ENCODE assay signal across 18 mouse cellular contexts in genomic region chr2:38412599-38413177, GRCm38 (mm10).
DNase-seq lines count a peak whose midpoint lies in the region; ATAC-seq lines count a peak whose summit lies in the region.
"Had no signal": no experiment of that assay in that cellular context is flagged by ENCODE, and none has a peak within 500 bp of the region (broad histone marks: within the 10 kb centered on the region; RNA-seq: fewer than 3 reads in every experiment).

No protein-coding gene starts in this region.

- H3K4me3 ChIP-seq in forebrain, embryonic 11.5 days (ENCODE audit: low read depth, low read length): no peak overlapping the region
- no peak overlapping the region for H3K4me3 ChIP-seq in forebrain, embryonic 16.5 days (replicated peaks; ENCODE audit: low read length)
- H3K4me3 ChIP-seq in midbrain, embryonic 11.5 days (ENCODE audit: low read depth, low read length): no peak overlapping the region
- H3K4me3 ChIP-seq in midbrain, embryonic 16.5 days (ENCODE audit: low read depth, low read length): no peak overlapping the region
- no peak overlapping the region for H3K4me3 ChIP-seq in forebrain, embryonic 15.5 days
- H3K4me3 ChIP-seq: gastrocnemius, adult 2 months; liver, embryonic 12.5 days had no signal

- H3K9me3 ChIP-seq in forebrain, embryonic 11.5 days (ENCODE audit: control insufficient read depth, low read length): no peaks in the 10 kb centered on the region
- no peaks in the 10 kb centered on the region for H3K9me3 ChIP-seq in forebrain, embryonic 16.5 days (ENCODE audit: control insufficient read depth, low read length)
- no peaks in the 10 kb centered on the region for H3K9me3 ChIP-seq in midbrain, embryonic 11.5 days (ENCODE audit: control insufficient read depth, low read length)
- no peaks in the 10 kb centered on the region for H3K9me3 ChIP-seq in midbrain, embryonic 16.5 days (replicated peaks; ENCODE audit: control insufficient read depth, low read length, poor library complexity, severe bottlenecking)
- no peaks in the 10 kb centered on the region for H3K9me3 ChIP-seq in forebrain, embryonic 15.5 days
- H3K9me3 ChIP-seq: liver, embryonic 12.5 days had no signal

- H3K9ac ChIP-seq in forebrain, embryonic 11.5 days (ENCODE audit: low read length): no peak overlapping the region
- no peak overlapping the region for H3K9ac ChIP-seq in forebrain, embryonic 16.5 days (replicated peaks; ENCODE audit: low read depth, low read length)
- no peak overlapping the region for H3K9ac ChIP-seq in midbrain, embryonic 11.5 days (ENCODE audit: low read length)
- no peak overlapping the region for H3K9ac ChIP-seq in midbrain, embryonic 16.5 days (ENCODE audit: low read depth, low read length)
- H3K9ac ChIP-seq in forebrain, embryonic 15.5 days (replicated peaks): no peak overlapping the region
- H3K9ac ChIP-seq: liver, embryonic 12.5 days had no signal

- H3K4me2 ChIP-seq in forebrain, embryonic 11.5 days (ENCODE audit: low read depth, low read length, severe bottlenecking): no peak overlapping the region
- no peak overlapping the region for H3K4me2 ChIP-seq in forebrain, embryonic 16.5 days (ENCODE audit: low read length)
- no peak overlapping the region for H3K4me2 ChIP-seq in midbrain, embryonic 11.5 days
- no peak overlapping the region for H3K4me2 ChIP-seq in midbrain, embryonic 16.5 days (ENCODE audit: low read length)
- H3K4me2 ChIP-seq in forebrain, embryonic 15.5 days (replicated peaks): no peak overlapping the region
- H3K4me2 ChIP-seq: liver, embryonic 12.5 days had no signal

- no peaks in the 10 kb centered on the region for H3K27me3 ChIP-seq in forebrain, embryonic 11.5 days (ENCODE audit: control insufficient read depth, insufficient read depth, low read length)
- H3K27me3 ChIP-seq in forebrain, embryonic 16.5 days (replicated peaks; ENCODE audit: control insufficient read depth, insufficient read depth, low read length): no peaks in the 10 kb centered on the region
- H3K27me3 ChIP-seq in midbrain, embryonic 11.5 days (ENCODE audit: control insufficient read depth, insufficient read depth, low read length): no peaks in the 10 kb centered on the region
- H3K27me3 ChIP-seq in midbrain, embryonic 16.5 days (ENCODE audit: control insufficient read depth, insufficient read depth, low read depth, low read length): no peaks in the 10 kb centered on the region
- H3K27me3 ChIP-seq in forebrain, embryonic 15.5 days: no peaks in the 10 kb centered on the region

- DNase-seq in forebrain, embryonic 11.5 days (ENCODE audit: low spot score): peak; percentile 64
- DNase-seq in midbrain, embryonic 11.5 days (ENCODE audit: low spot score, missing footprints): peak; percentile 83
- DNase-seq in retina, postnatal 1 day: peak; percentile 64
- DNase-seq in layer of hippocampus, postnatal 14 days (ENCODE audit: low spot score in 2 of 2): no peak
- no peak for DNase-seq in gastrocnemius, postnatal 36 days
- DNase-seq: adrenal gland, adult 2 months; cerebellum, adult 9-10 months; gastrocnemius, adult 2 months; heart, adult 11 months; heart, postnatal 36 days; kidney, adult 8-10 months; kidney, postnatal 14 days; lung, adult 2 months; lung, postnatal 4 days had no signal

- peaks cover 3% of the 10 kb centered on the region; the same call in 1 of the 2 replicates for H3K4me1 ChIP-seq in forebrain, embryonic 11.5 days (replicated peaks; ENCODE audit: control insufficient read depth, insufficient read depth, low read length)
- H3K4me1 ChIP-seq in forebrain, embryonic 16.5 days (replicated peaks; ENCODE audit: control insufficient read depth, insufficient read depth, low read length): no peaks in the 10 kb centered on the region
- no peaks in the 10 kb centered on the region for H3K4me1 ChIP-seq in midbrain, embryonic 11.5 days (ENCODE audit: control insufficient read depth, insufficient read depth, low read length)
- H3K4me1 ChIP-seq in midbrain, embryonic 16.5 days (ENCODE audit: control insufficient read depth, insufficient read depth, low read length): 0 out of 2 replicates have a peak, but pooled peaks cover 2% of the 10 kb centered on the region
- H3K4me1 ChIP-seq in forebrain, embryonic 15.5 days: peaks cover 5% of the 10 kb centered on the region; the same call in 1 of the 2 replicates
- H3K4me1 ChIP-seq: liver, embryonic 12.5 days had no signal

- ATAC-seq in forebrain, embryonic 11.5 days (replicated peaks; ENCODE audit: low FRiP score): peak; percentile 64; the same call in 1 of the 2 replicates
- ATAC-seq in forebrain, embryonic 16.5 days: no peak; the same call in 1 of the 2 replicates
- ATAC-seq in midbrain, embryonic 11.5 days (ENCODE audit: low FRiP score): peak; percentile 75; the same call in 1 of the 2 replicates
- no peak for ATAC-seq in midbrain, embryonic 16.5 days
- ATAC-seq in forebrain, embryonic 15.5 days (replicated peaks): 0 out of 2 replicates have a peak, but pooled peaks have one; percentile 23
- ATAC-seq: liver, embryonic 12.5 days had no signal

- H3K36me3 ChIP-seq in forebrain, embryonic 11.5 days (ENCODE audit: control insufficient read depth, insufficient read depth, low read length): no peaks in the 10 kb centered on the region
- H3K36me3 ChIP-seq in forebrain, embryonic 16.5 days (ENCODE audit: control insufficient read depth, insufficient read depth): no peaks in the 10 kb centered on the region
- H3K36me3 ChIP-seq in midbrain, embryonic 11.5 days (ENCODE audit: control insufficient read depth, insufficient read depth, low read length): no peaks in the 10 kb centered on the region
- H3K36me3 ChIP-seq in midbrain, embryonic 16.5 days (ENCODE audit: control insufficient read depth, insufficient read depth, low read length): no peaks in the 10 kb centered on the region
- no peaks in the 10 kb centered on the region for H3K36me3 ChIP-seq in forebrain, embryonic 15.5 days
- H3K36me3 ChIP-seq: liver, embryonic 12.5 days had no signal

- no peak overlapping the region for H3K27ac ChIP-seq in forebrain, embryonic 11.5 days (ENCODE audit: low read depth, low read length)
- no peak overlapping the region for H3K27ac ChIP-seq in forebrain, embryonic 16.5 days (ENCODE audit: low read length)
- H3K27ac ChIP-seq in midbrain, embryonic 11.5 days (ENCODE audit: low read depth, low read length): no peak overlapping the region
- H3K27ac ChIP-seq in midbrain, embryonic 16.5 days (ENCODE audit: low read length): no peak overlapping the region
- H3K27ac ChIP-seq in forebrain, embryonic 15.5 days (replicated peaks): no peak overlapping the region
- H3K27ac ChIP-seq: gastrocnemius, adult 2 months; liver, embryonic 12.5 days had no signal

- intact Hi-C loops in gastrocnemius, postnatal 36 days (cut with DNase I): no loop called here

- WGBS in forebrain, embryonic 11.5 days: 19% methylated on average over 11 of the region's 11 CpGs
- 13% methylated on average over 11 of the region's 11 CpGs for WGBS in forebrain, embryonic 16.5 days
- 23% methylated on average over 11 of the region's 11 CpGs for WGBS in midbrain, embryonic 11.5 days
- WGBS in midbrain, embryonic 16.5 days: 14% methylated on average over 11 of the region's 11 CpGs
- 17% methylated on average over 11 of the region's 11 CpGs for WGBS in forebrain, embryonic 15.5 days

Comparison
In these comparisons a context has a peak if more than half of its experiments do, and no peak if none do; other contexts are left out.
1. ATAC-seq: peak in forebrain, embryonic 11.5 days (single experiment), midbrain, embryonic 11.5 days (single experiment) and forebrain, embryonic 15.5 days (single experiment); none in forebrain, embryonic 16.5 days (single experiment) and midbrain, embryonic 16.5 days (single experiment).
2. DNase-seq: peak in forebrain, embryonic 11.5 days (single experiment), midbrain, embryonic 11.5 days (single experiment) and retina, postnatal 1 day (single experiment); none in layer of hippocampus, postnatal 14 days (0 of 2) and gastrocnemius, postnatal 36 days (0 of 2).